Mouse (Mus musculus): Measurements from ENCODE around the gene Gpr15. TPM values are rescaled to one million over a fixed set of nuclear protein-coding genes. Genes with fewer than 3 reads are reported as not detected.

The Gpr15 gene
- polyA plus RNA-seq, 2 experiments, result 0.07 to 0.14 TPM

- no peak for TF ChIP-seq CTCF (IDR thresholded peaks at IDR 0.05; ENCODE audit: low read depth)
- TF ChIP-seq EP300 (IDR thresholded peaks at IDR 0.05; ENCODE audit: low read depth), result no peak
- no peaks in the 10 kb centered on the region for H3K36me3 ChIP-seq (replicated peaks; ENCODE audit: control insufficient read depth, insufficient read depth, low read depth)
Observed at GRCm38 (mm10) chr16:58702329-58702932, 16.4 kb downstream of the Gpr15 start.

GRCm38 (mm10) chr16:58701779-58702178 is 17.1 kb downstream of the Gpr15 start:
- H3K4me1 ChIP-seq (replicated peaks; ENCODE audit: control insufficient read depth in 2 of 2, insufficient read depth in 2 of 2, low read length in 1 of 2), result peaks cover 0 to 2% of the 10 kb centered on the region in 2 experiments; a peak in 1 of 4 replicates

More at GRCm38 (mm10) chr16:58702329-58702932, 16.4 kb downstream of the Gpr15 start:
- ATAC-seq (ENCODE audit: insufficient read depth), result no peak
- Histone ChIP-seq H3K27ac (no peak overlapping the region), H3K27me3 (ENCODE audit: control insufficient read depth, insufficient read depth, low read length) (no peaks in the 10 kb centered on the region), H3K9ac (replicated peaks) (no peak overlapping the region), H3K4me1 (replicated peaks; ENCODE audit: control insufficient read depth in 2 of 2, insufficient read depth in 2 of 2, low read length in 1 of 2) (peaks cover 0 to 2% of the 10 kb centered on the region in 2 experiments; a peak in 1 of 4 replicates), H3K4me2 (ENCODE audit: low read depth) (no peak overlapping the region), H3K9me3 (ENCODE audit: control insufficient read depth, low read length) (no peaks in the 10 kb centered on the region), H3K4me3 (ENCODE audit: insufficient read depth in 1 of 2, low read depth in 2 of 2, low read length in 2 of 2) (no peak overlapping the region)
- DNase-seq (ENCODE audit: low read depth in 3 of 3, low spot score in 3 of 3), result no peak
- WGBS (ENCODE audit: insufficient replicate concordance), result 57% methylated on average over 10 of the region's 10 CpGs

DNA sequence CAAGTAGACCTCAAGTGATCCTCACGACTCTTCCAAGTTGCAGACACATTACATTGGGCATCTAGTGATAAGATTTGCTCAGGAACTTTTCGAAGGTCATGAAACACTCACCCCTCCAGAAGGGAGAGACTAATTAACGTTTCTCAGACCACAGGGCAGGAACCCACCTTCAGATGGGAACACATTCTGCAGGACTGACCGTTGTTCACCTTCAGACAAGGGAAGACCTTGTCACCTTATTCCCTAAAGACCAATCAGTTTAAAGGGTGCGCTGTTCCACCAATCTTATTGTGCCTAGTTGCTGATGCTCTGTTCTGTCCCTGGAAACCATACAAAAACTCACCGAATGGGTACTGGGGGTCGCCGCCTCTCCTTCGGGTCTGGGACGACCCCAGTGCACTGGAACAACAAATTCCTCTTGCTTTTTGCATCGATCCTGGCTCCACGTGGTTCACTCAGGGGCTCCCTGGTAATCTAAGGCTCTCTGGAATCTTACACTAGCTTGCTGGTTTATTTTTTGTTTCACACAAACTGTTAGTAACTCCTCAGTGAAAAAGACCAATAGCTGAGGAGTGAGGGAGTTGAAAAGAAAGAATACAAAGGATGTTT is 17.9 kb downstream of the Gpr15 start:
- Histone ChIP-seq H3K36me3 (replicated peaks; ENCODE audit: control insufficient read depth, insufficient read depth, low read depth) (no peaks in the 10 kb centered on the region), H3K9ac (replicated peaks) (no peak overlapping the region), H3K4me1 (replicated peaks; ENCODE audit: control insufficient read depth in 2 of 2, insufficient read depth in 2 of 2, low read length in 1 of 2) (peaks cover 0 to 2% of the 10 kb centered on the region in 2 experiments; a peak in 1 of 4 replicates), H3K4me3 (ENCODE audit: insufficient read depth in 1 of 2, low read depth in 2 of 2, low read length in 2 of 2) (no peak overlapping the region), H3K27me3 (ENCODE audit: control insufficient read depth, insufficient read depth, low read length) (no peaks in the 10 kb centered on the region), H3K27ac (no peak overlapping the region), H3K4me2 (ENCODE audit: low read depth) (no peak overlapping the region), H3K9me3 (ENCODE audit: control insufficient read depth, low read length) (no peaks in the 10 kb centered on the region)
- no peak for DNase-seq (ENCODE audit: low read depth in 3 of 3, low spot score in 3 of 3)
- no peak for TF ChIP-seq EP300 (IDR thresholded peaks at IDR 0.05; ENCODE audit: low read depth)
- TF ChIP-seq CTCF (IDR thresholded peaks at IDR 0.05; ENCODE audit: low read depth), result no peak
- WGBS (ENCODE audit: insufficient replicate concordance), result 67% methylated on average over 12 of the region's 12 CpGs
- no peak for ATAC-seq (ENCODE audit: insufficient read depth)

More at GRCm38 (mm10) chr16:58701779-58702178, 17.1 kb downstream of the Gpr15 start:
- H3K4me3 ChIP-seq (ENCODE audit: insufficient read depth in 1 of 2, low read depth in 2 of 2, low read length in 2 of 2), result no peak overlapping the region
- no peak for TF ChIP-seq CTCF (IDR thresholded peaks at IDR 0.05; ENCODE audit: low read depth)
- no peak for TF ChIP-seq EP300 (IDR thresholded peaks at IDR 0.05; ENCODE audit: low read depth)
- no peak overlapping the region for H3K4me2 ChIP-seq (ENCODE audit: low read depth)
- H3K27ac ChIP-seq, result no peak overlapping the region
- no peak overlapping the region for H3K9ac ChIP-seq (replicated peaks)
- H3K36me3 ChIP-seq (replicated peaks; ENCODE audit: control insufficient read depth, insufficient read depth, low read depth), result no peaks in the 10 kb centered on the region
- 35% methylated on average over 6 of the region's 6 CpGs for WGBS (ENCODE audit: insufficient replicate concordance)
- H3K9me3 ChIP-seq (ENCODE audit: control insufficient read depth, low read length), result no peaks in the 10 kb centered on the region
- no peaks in the 10 kb centered on the region for H3K27me3 ChIP-seq (ENCODE audit: control insufficient read depth, insufficient read depth, low read length)
- no peak for DNase-seq (ENCODE audit: low read depth in 3 of 3, low spot score in 3 of 3)
- ATAC-seq (ENCODE audit: insufficient read depth), result no peak

- Histone ChIP-seq H3K9me3 (ENCODE audit: control insufficient read depth, low read length) (no peaks in the 10 kb centered on the region), H3K9ac (replicated peaks) (no peak overlapping the region), H3K4me2 (ENCODE audit: low read depth) (no peak overlapping the region), H3K27me3 (ENCODE audit: control insufficient read depth, insufficient read depth, low read length) (no peaks in the 10 kb centered on the region), H3K4me3 (ENCODE audit: insufficient read depth in 1 of 2, low read depth in 2 of 2, low read length in 2 of 2) (no peak overlapping the region), H3K27ac (no peak overlapping the region), H3K4me1 (replicated peaks; ENCODE audit: control insufficient read depth in 2 of 2, insufficient read depth in 2 of 2, low read length in 1 of 2) (peaks cover 0 to 2% of the 10 kb centered on the region in 2 experiments; a peak in 1 of 4 replicates), H3K36me3 (replicated peaks; ENCODE audit: control insufficient read depth, insufficient read depth, low read depth) (no peaks in the 10 kb centered on the region)
- ATAC-seq (ENCODE audit: insufficient read depth) (no peak), DNase-seq (ENCODE audit: low read depth in 3 of 3, low spot score in 3 of 3) (no peak)
- TF ChIP-seq CTCF (IDR thresholded peaks at IDR 0.05; ENCODE audit: low read depth) (no peak), EP300 (IDR thresholded peaks at IDR 0.05; ENCODE audit: low read depth) (no peak)
- WGBS (ENCODE audit: insufficient replicate concordance), result 69% methylated on average over 6 of the region's 6 CpGs
Observed at GRCm38 (mm10) chr16:58700174-58700573, 18.7 kb downstream of the Gpr15 start.

GRCm38 (mm10) chr16:58697261-58697660 is 21.6 kb downstream of the Gpr15 start:
- Histone ChIP-seq H3K4me1 (replicated peaks; ENCODE audit: control insufficient read depth in 2 of 2, insufficient read depth in 2 of 2, low read length in 1 of 2) (no peaks in the 10 kb centered on the region), H3K4me3 (ENCODE audit: insufficient read depth in 1 of 2, low read depth in 2 of 2, low read length in 2 of 2) (no peak overlapping the region), H3K27me3 (ENCODE audit: control insufficient read depth, insufficient read depth, low read length) (no peaks in the 10 kb centered on the region), H3K4me2 (ENCODE audit: low read depth) (no peak overlapping the region), H3K36me3 (replicated peaks; ENCODE audit: control insufficient read depth, insufficient read depth, low read depth) (no peaks in the 10 kb centered on the region), H3K9ac (replicated peaks) (no peak overlapping the region), H3K9me3 (ENCODE audit: control insufficient read depth, low read length) (no peaks in the 10 kb centered on the region), H3K27ac (no peak overlapping the region)
- ATAC-seq (ENCODE audit: insufficient read depth) (no peak), DNase-seq (ENCODE audit: low read depth in 3 of 3, low spot score in 3 of 3) (no peak)
- TF ChIP-seq CTCF (IDR thresholded peaks at IDR 0.05; ENCODE audit: low read depth) (no peak), EP300 (IDR thresholded peaks at IDR 0.05; ENCODE audit: low read depth) (no peak)
- 87% methylated on average over 1 of the region's 1 CpGs for WGBS (ENCODE audit: insufficient replicate concordance)

Measured in liver, embryonic 14.5 days (tissue).